8 mouse cellular contexts compared by ENCODE assay signal in the genomic region with DNA sequence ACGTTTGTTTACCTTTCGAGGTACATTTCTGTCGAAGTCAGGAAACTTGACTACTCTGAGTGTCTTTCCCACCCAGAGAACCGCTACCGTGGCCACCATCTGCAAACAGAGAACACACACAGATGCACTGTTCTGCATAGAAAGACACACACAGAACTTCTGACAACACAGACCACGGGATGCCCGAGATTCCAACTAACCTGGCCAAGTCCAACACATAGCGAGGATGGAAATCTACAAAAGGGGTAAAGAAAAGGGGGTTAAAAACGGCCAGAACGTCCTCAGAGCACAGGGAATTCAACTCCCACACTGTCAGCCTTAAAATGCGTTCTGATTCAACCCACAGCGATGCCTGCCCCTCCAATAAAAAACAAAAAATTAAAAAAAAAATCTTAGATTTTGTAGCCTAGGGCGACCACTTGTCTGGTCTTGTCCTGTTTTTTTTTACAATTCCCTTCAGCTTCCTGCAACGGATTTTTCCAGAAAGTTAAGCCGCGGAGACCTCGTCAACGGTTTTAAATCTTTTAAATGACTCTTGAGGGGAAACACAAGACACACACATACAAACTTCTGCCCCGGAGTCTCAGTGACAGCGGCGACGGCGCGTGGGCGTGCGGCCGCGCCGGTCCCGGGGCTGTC. TPM values are rescaled to one million over a fixed set of nuclear protein-coding genes. Genes with fewer than 3 reads are reported as not detected.
A peak's percentile ranks its signal among the peaks of the same experiment; 100 is the strongest.
DNase-seq lines count a peak whose midpoint lies in the region; ATAC-seq and TF ChIP-seq lines count a peak whose summit lies in the region.

No protein-coding gene starts in this region.

- ATAC-seq in forebrain, embryonic 14.5 days: no peak

- peak; percentile 19 for DNase-seq in adrenal gland, postnatal 10 days
- DNase-seq in adrenal gland, postnatal 25 days: no peak
- no peak for DNase-seq in spleen, adult 2 months (ENCODE audit: low read depth in 1 of 2, low spot score in 2 of 2)
- DNase-seq in spleen, postnatal 36 days (ENCODE audit: low spot score in 2 of 2): no peak
- DNase-seq in forebrain, embryonic 14.5 days (ENCODE audit: low spot score): peak; percentile 29
- peak; percentile 20 for DNase-seq in kidney, postnatal 10 days
- DNase-seq in naive thymus-derived CD4-positive, alpha-beta T cell, adult 2 months (ENCODE audit: low read depth): peak; percentile 36
- no peak for DNase-seq in natural killer cell, adult 2 months (ENCODE audit: low spot score in 2 of 2)

- H3K9ac ChIP-seq in forebrain, embryonic 14.5 days (ENCODE audit: low read length): peak overlapping the region; percentile 96

- H3K4me2 ChIP-seq in forebrain, embryonic 14.5 days (ENCODE audit: low read length): peak overlapping the region; percentile 72

- no peak for TF ChIP-seq POLR2A in spleen, adult 2 months (IDR thresholded peaks at IDR 0.05; ENCODE audit: low read depth, low read length)

- 11% methylated on average over 30 of the region's 30 CpGs for WGBS in spleen, adult 2 months
- WGBS in forebrain, embryonic 14.5 days: 4% methylated on average over 30 of the region's 30 CpGs

- H3K4me3 ChIP-seq in spleen, adult 2 months (ENCODE audit: extremely low read depth, insufficient read depth, insufficient read length): peak overlapping the region; percentile 100
- peak overlapping the region; percentile 89 for H3K4me3 ChIP-seq in forebrain, embryonic 14.5 days (ENCODE audit: low read depth, low read length)

- H3K36me3 ChIP-seq in spleen, adult 2 months (ENCODE audit: control insufficient read depth, insufficient read depth, low read length): 0 out of 2 replicates have a peak, but pooled peaks cover 1% of the 10 kb centered on the region
- peaks cover 16% of the 10 kb centered on the region; the same call in 1 of the 2 replicates for H3K36me3 ChIP-seq in forebrain, embryonic 14.5 days (ENCODE audit: control insufficient read depth, insufficient read depth, low read length)

- H3K9me3 ChIP-seq in forebrain, embryonic 14.5 days (replicated peaks; ENCODE audit: control insufficient read depth, low read length): no peaks in the 10 kb centered on the region

- no peaks in the 10 kb centered on the region for H3K27me3 ChIP-seq in spleen, adult 2 months (ENCODE audit: control insufficient read depth, insufficient read depth, low read length)
- H3K27me3 ChIP-seq in forebrain, embryonic 14.5 days (replicated peaks; ENCODE audit: control insufficient read depth, insufficient read depth, low read length): no peaks in the 10 kb centered on the region

- peaks cover 3% of the 10 kb centered on the region for H3K4me1 ChIP-seq in spleen, adult 2 months (ENCODE audit: control insufficient read depth, insufficient read depth, insufficient read length)
- H3K4me1 ChIP-seq in forebrain, embryonic 14.5 days (ENCODE audit: control insufficient read depth, insufficient read depth, low read length): peaks cover 10% of the 10 kb centered on the region

- TF ChIP-seq CTCF in spleen, adult 2 months (IDR thresholded peaks at IDR 0.05; ENCODE audit: extremely low read depth, insufficient read depth, insufficient read length, insufficient replicate concordance): no peak

- peak overlapping the region; percentile 87 for H3K27ac ChIP-seq in spleen, adult 2 months (ENCODE audit: insufficient read depth, low read length)
- peak overlapping the region; percentile 99 for H3K27ac ChIP-seq in forebrain, embryonic 14.5 days (ENCODE audit: low read depth, low read length)

RNA-seq across cellular contexts. Expression of gene Slc35d1, which starts 1.0 kb away (rescaled TPM):
- 10 to 100 TPM; 13.9 to 14.8 TPM for total RNA-seq in adrenal gland, postnatal 10 days (2021)
- 14.7 and 17.3 TPM in 2 replicates for total RNA-seq in adrenal gland, postnatal 25 days (2021)
- 1.4 and 1.7 TPM in 2 replicates for polyA plus RNA-seq in spleen, adult 2 months (2012; rRNA removed)
- polyA plus RNA-seq in forebrain, embryonic 14.5 days (2014; fragmentation: Nextera tagmentation; extraction: Ambion mirVana): 3.6 and 4.3 TPM in 2 replicates

Comparison
In these comparisons a context has a peak if more than half of its experiments do, and no peak if none do; other contexts are left out.
1. DNase-seq: peak in adrenal gland, postnatal 10 days (single experiment), forebrain, embryonic 14.5 days (single experiment), kidney, postnatal 10 days (single experiment) and naive thymus-derived CD4-positive, alpha-beta T cell, adult 2 months (single experiment); none in adrenal gland, postnatal 25 days (single experiment), spleen, adult 2 months (0 of 2), spleen, postnatal 36 days (0 of 2) and natural killer cell, adult 2 months (0 of 2).